Mouse (Mus musculus) hindbrain, embryonic 16.5 days (tissue): ENCODE measurements at regions not wholly inside any gene's neighbourhood (a gene's known extent, or its start where the extent isn't known, plus 50 kb on each side); places are given as distances from the start of the nearest gene placed in this dataset.

ENCODE experiments used
- ATAC-seq: fragments of 200-750 bp; cut with Nextera tagmentation; 2 replicates; pipeline ENCODE4 v1.8.0; 2017; ENCODE audit warnings: moderate TSS enrichment, moderate library complexity
- H3K27ac ChIP-seq: fragments of 300-500 bp; sonication (generic); 2 replicates; pipeline ENCODE4 v1.5.1; 2014; ENCODE audit warnings: low read depth, mild to moderate bottlenecking, control low read depth, low read length, moderate library complexity
- H3K27me3 ChIP-seq: fragments of 300-500 bp; sonication (generic); replicated peaks from 2 replicates; pipeline ENCODE4 v1.6.1; 2014; ENCODE audit warnings: low read length; ENCODE audit not compliant: control insufficient read depth, insufficient read depth
- H3K36me3 ChIP-seq: fragments of 300-500 bp; sonication (generic); 2 replicates; pipeline ENCODE4 v1.6.1; 2014; ENCODE audit warnings: mild to moderate bottlenecking, low read length, moderate library complexity, mixed read lengths; ENCODE audit not compliant: control insufficient read depth, insufficient read depth
- H3K4me1 ChIP-seq: fragments of 300-500 bp; sonication (generic); 2 replicates; pipeline ENCODE4 v1.6.1; 2014; ENCODE audit warnings: low read depth, low read length; ENCODE audit not compliant: control insufficient read depth, insufficient read depth
- H3K4me2 ChIP-seq: fragments of 300-500 bp; sonication (generic); 2 replicates; pipeline ENCODE4 v1.6.1; 2014; ENCODE audit warnings: mild to moderate bottlenecking, low read length, control low read depth, moderate library complexity
- H3K4me3 ChIP-seq: fragments of 300-500 bp; sonication (generic); 2 replicates; pipeline ENCODE4 v1.5.1; 2014; ENCODE audit warnings: mild to moderate bottlenecking, low read length, control low read depth, moderate library complexity
- H3K9ac ChIP-seq: fragments of 300-500 bp; sonication (generic); 2 replicates; pipeline ENCODE4 v1.6.1; 2014; ENCODE audit warnings: low read depth, mild to moderate bottlenecking, control low read depth, low read length, moderate library complexity
- H3K9me3 ChIP-seq: fragments of 300-500 bp; sonication (generic); 2 replicates; pipeline ENCODE4 v1.6.1; 2014; ENCODE audit warnings: mild to moderate bottlenecking, low read length, moderate library complexity; ENCODE audit not compliant: control insufficient read depth
- WGBS: fragments of 180-500 bp; shearing (Covaris S2); extraction: QIAGEN DNeasy Blood & Tissue Kit; methylation state at CpG from one replicate; pipeline ENCODE4 v1.1.7; 2014; 5-methylcytosine and 5-hydroxymethylcytosine counted together

DNA sequence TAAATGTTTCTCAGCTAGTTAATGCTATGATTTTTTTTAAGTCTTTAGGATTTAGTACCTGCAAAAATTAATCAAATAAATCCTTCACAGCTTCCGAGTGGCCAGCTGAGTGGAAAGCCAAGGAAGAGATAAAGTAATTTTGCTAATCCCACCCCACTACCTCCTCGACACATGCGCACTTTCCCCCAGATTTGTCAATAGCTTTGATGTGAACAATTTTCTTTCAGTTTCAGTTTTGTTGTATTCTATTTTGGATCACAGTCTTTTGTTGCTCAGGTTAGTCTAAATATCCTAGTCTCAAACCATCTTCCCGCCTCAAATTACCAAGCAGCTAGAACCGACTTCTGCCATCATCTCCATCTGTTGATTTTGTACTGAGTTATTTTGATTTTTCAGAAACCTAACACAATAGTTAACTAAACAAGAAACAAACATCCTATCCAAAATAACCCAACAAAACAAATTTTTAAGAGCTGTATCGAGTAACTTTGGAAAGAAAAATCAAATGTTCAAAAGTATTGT is 141.4 kb upstream of the Tbx18 start:
- no peak for ATAC-seq
- no peaks in the 10 kb centered on the region for H3K9me3 ChIP-seq
- H3K27me3 ChIP-seq: no peaks in the 10 kb centered on the region
- no peaks in the 10 kb centered on the region for H3K36me3 ChIP-seq
- no peaks in the 10 kb centered on the region for H3K4me1 ChIP-seq
- no peak overlapping the region for H3K9ac ChIP-seq
- no peak overlapping the region for H3K27ac ChIP-seq
- H3K4me2 ChIP-seq: no peak overlapping the region
- no peak overlapping the region for H3K4me3 ChIP-seq
- 92% methylated on average over 6 of the region's 6 CpGs for WGBS

DNA sequence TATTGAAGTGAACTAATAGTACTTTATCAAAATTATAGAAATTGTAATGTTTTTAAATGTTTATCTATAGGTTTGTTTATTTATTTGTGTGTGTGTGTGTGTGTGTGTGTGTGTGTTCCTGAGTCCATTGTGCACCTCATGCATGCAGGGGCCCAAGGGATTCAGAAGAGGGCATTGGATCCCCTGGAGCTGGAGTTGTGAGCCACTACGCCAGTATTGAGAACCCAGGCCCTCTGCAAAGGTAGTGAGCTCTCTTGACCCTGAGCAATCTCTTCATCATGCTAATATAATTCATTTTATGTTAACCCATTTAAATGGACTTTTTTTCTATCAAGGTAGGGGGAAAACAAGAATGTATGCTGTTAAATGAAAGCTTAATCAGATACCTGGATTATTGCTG is 151.5 kb upstream of the Tbx18 start:
- Histone ChIP-seq H3K27ac (no peak overlapping the region), H3K36me3 (no peaks in the 10 kb centered on the region), H3K27me3 (no peaks in the 10 kb centered on the region), H3K9me3 (no peaks in the 10 kb centered on the region), H3K9ac (no peak overlapping the region), H3K4me1 (no peaks in the 10 kb centered on the region), H3K4me2 (no peak overlapping the region), H3K4me3 (no peak overlapping the region)
- ATAC-seq: no peak
- WGBS: 75% methylated on average over 1 of the region's 1 CpGs

DNA sequence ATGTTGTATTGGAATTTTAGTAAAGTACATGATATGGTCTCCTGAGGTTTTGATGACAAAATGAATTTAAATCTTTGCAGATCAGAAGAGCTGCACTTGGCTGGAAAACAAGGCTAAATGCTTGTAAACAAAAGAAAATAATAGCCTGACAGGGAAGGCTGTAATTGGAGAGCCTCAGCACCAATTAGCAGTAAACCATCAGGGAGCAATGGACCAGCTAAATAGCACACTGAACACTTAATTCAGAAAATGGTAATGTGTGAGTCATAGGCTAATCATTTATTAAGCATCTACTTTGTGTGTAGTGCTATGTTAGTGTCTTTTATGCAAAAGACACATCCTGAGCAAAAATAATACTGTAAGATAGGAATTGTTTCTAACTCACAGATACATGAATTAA is 152.0 kb upstream of the Tbx18 start:
- Histone ChIP-seq H3K9me3 (no peaks in the 10 kb centered on the region), H3K4me2 (no peak overlapping the region)
- peak; percentile 58 for ATAC-seq

DNA sequence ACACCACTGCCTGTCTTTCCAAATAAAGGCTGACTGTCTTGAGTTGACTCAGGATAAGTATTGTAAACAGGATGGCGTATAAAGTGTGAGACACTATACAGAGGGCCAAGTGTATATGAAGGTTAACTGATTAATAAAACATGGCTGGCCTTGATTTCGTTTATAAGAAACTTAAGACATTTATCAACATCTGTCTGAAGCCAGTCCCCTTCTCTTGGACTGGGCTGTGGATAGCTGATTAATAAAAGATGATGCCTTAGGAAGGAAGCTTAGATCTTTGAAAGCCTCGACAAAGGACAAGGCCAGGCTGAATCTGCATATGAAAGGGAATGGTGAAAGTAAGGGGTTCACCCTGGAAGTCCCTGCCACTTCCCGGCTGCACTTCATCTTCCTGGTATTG is 163.0 kb upstream of the Tbx18 start:
- Histone ChIP-seq H3K4me3 (no peak overlapping the region), H3K9me3 (no peaks in the 10 kb centered on the region), H3K9ac (no peak overlapping the region), H3K27me3 (no peaks in the 10 kb centered on the region), H3K36me3 (no peaks in the 10 kb centered on the region), H3K4me2 (no peak overlapping the region), H3K4me1 (no peaks in the 10 kb centered on the region), H3K27ac (no peak overlapping the region)
- WGBS: 10% methylated on average over 4 of the region's 4 CpGs
- no peak for ATAC-seq

More for the DNA sequence above, 152.0 kb upstream of the Tbx18 start:
- Histone ChIP-seq H3K4me3 (no peak overlapping the region), H3K27me3 (no peaks in the 10 kb centered on the region), H3K27ac (no peak overlapping the region), H3K4me1 (no peaks in the 10 kb centered on the region), H3K9ac (no peak overlapping the region), H3K36me3 (no peaks in the 10 kb centered on the region)

DNA sequence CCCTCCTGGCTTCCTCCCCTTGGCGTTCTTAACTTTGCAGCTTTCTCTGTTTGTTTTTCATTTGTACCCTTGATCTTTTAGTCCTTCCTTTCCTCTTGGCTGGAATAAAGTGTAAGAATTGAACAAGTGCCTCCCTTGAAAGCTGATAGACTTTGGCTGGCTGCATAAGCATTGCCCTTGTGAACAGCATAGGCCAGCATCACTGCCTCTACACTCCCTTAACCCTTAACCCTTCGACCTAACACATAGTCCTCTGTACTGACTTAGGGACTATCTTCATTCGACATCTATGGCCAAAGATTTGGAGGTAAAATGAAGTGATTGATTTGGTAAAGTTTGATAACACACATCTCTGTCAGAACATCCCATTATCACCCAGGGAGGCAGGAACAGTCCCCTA is 163.5 kb upstream of the Tbx18 start:
- H3K27me3 ChIP-seq: no peaks in the 10 kb centered on the region
- H3K9ac ChIP-seq: no peak overlapping the region
- H3K9me3 ChIP-seq: no peaks in the 10 kb centered on the region
- no peaks in the 10 kb centered on the region for H3K36me3 ChIP-seq
- no peak overlapping the region for H3K27ac ChIP-seq
- no peak overlapping the region for H3K4me2 ChIP-seq
- no peaks in the 10 kb centered on the region for H3K4me1 ChIP-seq
- 52% methylated on average over 3 of the region's 3 CpGs for WGBS
- no peak overlapping the region for H3K4me3 ChIP-seq
- ATAC-seq: no peak

DNA sequence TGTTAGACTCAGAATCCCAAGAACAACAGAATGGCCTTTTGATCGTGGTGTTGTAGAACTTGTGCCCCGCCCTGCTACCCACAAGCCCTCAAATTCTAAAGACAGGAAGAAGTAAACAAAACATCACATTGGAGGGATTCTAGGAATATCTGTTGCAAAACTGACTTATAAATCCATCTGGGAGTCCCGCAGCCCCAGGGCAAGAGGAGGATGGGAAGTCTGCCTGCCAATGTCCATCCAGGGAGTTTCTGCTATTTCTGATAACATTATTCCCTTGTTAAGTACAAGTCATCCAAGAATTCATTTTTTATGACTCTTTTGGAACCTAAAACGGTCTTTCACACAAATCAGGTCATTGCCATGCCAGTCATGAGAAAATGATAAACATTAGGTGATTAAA is 164.5 kb upstream of the Tbx18 start:
- H3K4me3 ChIP-seq: no peak overlapping the region
- no peaks in the 10 kb centered on the region for H3K36me3 ChIP-seq
- H3K4me1 ChIP-seq: no peaks in the 10 kb centered on the region
- H3K4me2 ChIP-seq: no peak overlapping the region
- H3K27ac ChIP-seq: no peak overlapping the region
- no peak overlapping the region for H3K9ac ChIP-seq
- H3K9me3 ChIP-seq: no peaks in the 10 kb centered on the region
- ATAC-seq: no peak
- 78% methylated on average over 4 of the region's 4 CpGs for WGBS
- H3K27me3 ChIP-seq: no peaks in the 10 kb centered on the region

DNA sequence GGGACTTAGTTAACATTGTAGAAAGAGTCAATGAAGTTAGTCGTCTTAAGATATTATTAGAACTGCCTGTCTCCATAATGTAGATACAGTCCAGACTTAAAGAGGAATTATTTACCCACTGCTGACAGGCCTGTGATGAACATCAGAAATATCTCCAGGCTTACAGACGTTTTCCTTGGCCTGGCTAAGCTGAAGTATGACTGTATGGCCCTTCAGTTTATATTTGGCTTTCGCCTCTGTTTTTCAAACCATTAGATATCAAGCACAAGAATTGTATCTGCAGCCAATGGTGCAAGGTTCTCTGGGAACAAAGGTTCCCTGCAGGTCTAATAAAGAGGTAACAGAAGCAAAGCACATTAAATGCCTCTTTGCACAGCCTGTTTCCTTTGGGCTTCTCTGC is 166.3 kb upstream of the Tbx18 start:
- no peaks in the 10 kb centered on the region for H3K9me3 ChIP-seq
- no peak for ATAC-seq
- H3K27ac ChIP-seq: no peak overlapping the region
- H3K36me3 ChIP-seq: no peaks in the 10 kb centered on the region
- 81% methylated on average over 3 of the region's 3 CpGs for WGBS
- H3K4me2 ChIP-seq: no peak overlapping the region
- H3K9ac ChIP-seq: no peak overlapping the region
- no peaks in the 10 kb centered on the region for H3K4me1 ChIP-seq
- no peak overlapping the region for H3K4me3 ChIP-seq
- no peaks in the 10 kb centered on the region for H3K27me3 ChIP-seq

DNA sequence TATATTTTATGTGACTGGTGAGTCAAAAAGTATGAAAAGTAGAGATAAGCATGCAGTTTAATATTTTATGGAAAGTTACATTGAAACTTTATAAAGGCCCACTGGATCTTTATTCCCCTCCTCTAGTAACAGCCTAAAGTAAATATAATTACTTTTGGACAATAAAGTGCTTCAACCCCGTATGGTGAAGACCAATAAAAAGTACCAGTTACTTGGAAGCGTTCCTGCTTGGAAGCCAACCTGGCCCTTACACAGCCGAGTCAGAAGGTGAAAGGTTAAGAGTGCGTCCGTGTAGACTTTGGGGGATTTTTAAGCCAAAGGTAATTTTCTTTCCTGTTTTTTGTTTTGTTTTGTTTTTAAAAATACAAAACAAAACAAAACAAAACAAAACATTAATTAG is 168.3 kb upstream of the Tbx18 start:
- Histone ChIP-seq H3K27ac (no peak overlapping the region), H3K4me2 (no peak overlapping the region), H3K27me3 (no peaks in the 10 kb centered on the region), H3K4me3 (no peak overlapping the region), H3K9ac (no peak overlapping the region), H3K9me3 (no peaks in the 10 kb centered on the region), H3K4me1 (no peaks in the 10 kb centered on the region), H3K36me3 (no peaks in the 10 kb centered on the region)
- 74% methylated on average over 5 of the region's 5 CpGs for WGBS
- ATAC-seq: no peak

DNA sequence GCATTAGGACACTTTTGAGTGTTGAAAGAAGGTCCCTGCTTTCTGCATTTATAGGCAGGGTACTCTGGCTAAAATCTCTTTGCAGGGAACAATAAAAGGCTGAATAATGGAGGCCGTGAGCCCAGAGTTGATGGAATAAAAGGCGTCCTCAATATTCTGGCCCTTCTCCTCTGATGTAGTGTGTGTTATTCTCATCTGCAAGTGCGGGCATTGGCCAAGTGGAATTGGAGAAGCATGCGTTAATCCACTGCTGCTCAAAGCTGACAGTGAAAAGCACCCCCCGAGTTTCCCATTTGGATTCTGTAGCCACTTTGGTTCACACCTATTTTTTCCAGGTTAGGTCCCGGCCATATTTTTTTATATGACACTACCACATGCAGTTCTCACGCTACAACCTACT is 168.7 kb upstream of the Tbx18 start:
- ATAC-seq: no peak
- H3K27ac ChIP-seq: no peak overlapping the region
- no peaks in the 10 kb centered on the region for H3K4me1 ChIP-seq
- no peak overlapping the region for H3K9ac ChIP-seq
- 67% methylated on average over 7 of the region's 7 CpGs for WGBS
- H3K27me3 ChIP-seq: no peaks in the 10 kb centered on the region
- no peaks in the 10 kb centered on the region for H3K36me3 ChIP-seq
- no peak overlapping the region for H3K4me3 ChIP-seq
- no peak overlapping the region for H3K4me2 ChIP-seq
- no peaks in the 10 kb centered on the region for H3K9me3 ChIP-seq

DNA sequence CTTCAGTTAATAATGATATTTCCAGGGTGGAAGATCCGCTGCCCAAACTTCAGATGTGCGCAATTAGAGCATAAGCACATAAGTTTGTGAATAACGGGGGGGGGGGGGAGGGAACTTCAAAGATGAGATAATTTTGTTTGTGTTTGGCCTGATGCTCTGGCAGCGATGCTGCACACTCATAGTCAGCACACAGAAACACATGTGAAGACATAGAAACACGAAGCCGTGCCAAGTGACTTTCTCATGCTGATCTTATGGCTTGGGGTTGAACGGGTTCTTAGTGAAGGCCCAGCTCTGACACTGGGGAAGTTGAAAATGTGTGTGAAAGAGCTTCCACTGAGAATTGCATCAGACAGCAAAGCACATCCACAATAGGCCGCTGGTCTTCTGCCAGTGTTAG is 190.2 kb upstream of the Tbx18 start:
- no peak overlapping the region for H3K27ac ChIP-seq
- no peaks in the 10 kb centered on the region for H3K36me3 ChIP-seq
- no peak for ATAC-seq
- H3K4me1 ChIP-seq: no peaks in the 10 kb centered on the region
- no peak overlapping the region for H3K9ac ChIP-seq
- no peak overlapping the region for H3K4me2 ChIP-seq
- H3K9me3 ChIP-seq: no peaks in the 10 kb centered on the region
- no peaks in the 10 kb centered on the region for H3K27me3 ChIP-seq
- 90% methylated on average over 8 of the region's 8 CpGs for WGBS
- H3K4me3 ChIP-seq: no peak overlapping the region
